Mouse (Mus musculus) stomach, postnatal 0 days (tissue): ENCODE results near the gene Olfr47. TPM values are rescaled to one million over a fixed set of nuclear protein-coding genes. Genes with fewer than 3 reads are reported as not detected.
"Not testable (repeated sequence)": the region's sequence is repeated elsewhere in the genome, so short reads cannot be mapped to it uniquely, and the experiment has no call there.

ENCODE experiments used
- ATAC-seq: fragments of 200-750 bp; cut with Nextera tagmentation; 2 replicates; pipeline ENCODE4 v1.8.0; 2017; ENCODE audit not compliant: low FRiP score, low TSS enrichment
- DNase-seq: peaks from one replicate; pipeline ENCODE4 v3.0.0-alpha.2; 2016; ENCODE audit warnings: low spot score
- H3K27ac ChIP-seq: fragments of 300-500 bp; sonication (generic); replicated peaks from 2 replicates; pipeline ENCODE4 v1.5.1; 2014; ENCODE audit warnings: mild to moderate bottlenecking, control low read depth
- H3K27me3 ChIP-seq: fragments of 300-500 bp; sonication (generic); 2 replicates; pipeline ENCODE4 v1.6.1; 2014; ENCODE audit warnings: low read length; ENCODE audit not compliant: control insufficient read depth, insufficient read depth
- H3K36me3 ChIP-seq: fragments of 300-500 bp; sonication (generic); 2 replicates; pipeline ENCODE4 v1.6.1; 2014; ENCODE audit warnings: low read length, mixed read lengths; ENCODE audit not compliant: control insufficient read depth, insufficient read depth
- H3K4me1 ChIP-seq: fragments of 300-500 bp; sonication (generic); replicated peaks from 2 replicates; pipeline ENCODE4 v1.6.1; 2014; ENCODE audit warnings: antibody characterized with exemption; ENCODE audit not compliant: control insufficient read depth, insufficient read depth
- H3K4me2 ChIP-seq: fragments of 300-500 bp; sonication (generic); replicated peaks from 2 replicates; pipeline ENCODE4 v1.6.1; 2014; ENCODE audit warnings: low read depth, mild to moderate bottlenecking, control low read depth, moderate library complexity
- H3K4me3 ChIP-seq: fragments of 300-500 bp; sonication (generic); 2 replicates; pipeline ENCODE4 v1.5.1; 2014; ENCODE audit warnings: low read depth, low read length, control low read depth
- H3K9ac ChIP-seq: fragments of 300-500 bp; sonication (generic); 2 replicates; pipeline ENCODE4 v1.6.1; 2014; ENCODE audit warnings: mild to moderate bottlenecking, low read length, control low read depth, mixed read lengths
- H3K9me3 ChIP-seq: fragments of 300-500 bp; sonication (generic); 2 replicates; pipeline ENCODE4 v1.6.1; 2016; ENCODE audit warnings: low read length; ENCODE audit not compliant: control insufficient read depth
- CTCF ChIP-seq: IDR thresholded peaks from 2 replicates; pipeline ENCODE4 v1.5.1; 2016; ENCODE audit warnings: antibody characterized with exemption, low read depth, mild to moderate bottlenecking, moderate library complexity
- EP300 ChIP-seq: optimal IDR thresholded peaks from 2 replicates; pipeline ENCODE3; 2016; ENCODE audit warnings: antibody characterized with exemption
- WGBS: fragments of 180-500 bp; shearing (Covaris S2); extraction: QIAGEN DNeasy Blood & Tissue Kit; methylation state at CpG from one replicate; pipeline ENCODE4 v1.1.7; 2014; 5-methylcytosine and 5-hydroxymethylcytosine counted together
- polyA plus RNA-seq: library from polyadenylated mRNA; unstranded; fragments of >200 nt; fragmentation: Nextera tagmentation; extraction: Ambion mirVana; gene quantifications from 2 replicates; pipeline ENCODE4 v1.2.1, GENCODE M21; 2015

The Olfr47 gene
- not detected in 2 replicates for polyA plus RNA-seq

DNA sequence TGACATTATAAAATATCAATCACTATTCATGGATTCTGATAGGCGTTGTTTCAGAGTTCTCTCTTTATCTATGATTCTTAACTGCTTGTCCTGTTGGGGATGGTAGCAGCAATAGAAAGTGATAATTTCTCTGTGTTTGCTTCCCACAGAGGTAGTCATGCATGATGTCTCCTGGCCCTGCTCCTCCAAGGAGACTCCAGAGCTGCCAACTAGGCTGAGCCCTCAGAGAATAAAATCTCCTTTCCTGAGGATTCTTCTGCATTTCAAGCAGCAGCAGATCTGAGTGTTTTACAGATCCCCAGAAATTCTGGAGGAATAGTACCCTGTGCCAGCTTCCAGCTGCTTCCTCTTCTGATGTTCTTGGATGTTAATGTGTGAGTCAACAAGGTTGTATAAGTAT lies at the start of gene Olfr47:
Olfr47 (plus strand) TSS at position 275 of the 400 bp plus-strand sequence.
- not testable (repeated sequence) for H3K4me2 ChIP-seq, H3K4me3 ChIP-seq, DNase-seq, H3K27me3 ChIP-seq, H3K27ac ChIP-seq, ATAC-seq, H3K9ac ChIP-seq, H3K36me3 ChIP-seq, H3K4me1 ChIP-seq, H3K9me3 ChIP-seq
- WGBS, result 78% methylated on average over 1 of the region's 1 CpGs

GRCm38 (mm10) chr6:43190986-43191385 lies 40.3 kb upstream of the Olfr47 start:
- H3K27ac ChIP-seq, result no peak overlapping the region
- H3K9ac ChIP-seq, result no peak overlapping the region
- no peaks in the 10 kb centered on the region for H3K36me3 ChIP-seq
- no peak overlapping the region for H3K4me3 ChIP-seq
- H3K27me3 ChIP-seq, result no peaks in the 10 kb centered on the region
- WGBS, result 46% methylated on average over 3 of the region's 3 CpGs
- no peak overlapping the region for H3K4me2 ChIP-seq
- no peak for DNase-seq
- TF ChIP-seq EP300 (no peak), CTCF (no peak)
- ATAC-seq, result no peak
- no peaks in the 10 kb centered on the region for H3K4me1 ChIP-seq
- no peaks in the 10 kb centered on the region for H3K9me3 ChIP-seq

DNA sequence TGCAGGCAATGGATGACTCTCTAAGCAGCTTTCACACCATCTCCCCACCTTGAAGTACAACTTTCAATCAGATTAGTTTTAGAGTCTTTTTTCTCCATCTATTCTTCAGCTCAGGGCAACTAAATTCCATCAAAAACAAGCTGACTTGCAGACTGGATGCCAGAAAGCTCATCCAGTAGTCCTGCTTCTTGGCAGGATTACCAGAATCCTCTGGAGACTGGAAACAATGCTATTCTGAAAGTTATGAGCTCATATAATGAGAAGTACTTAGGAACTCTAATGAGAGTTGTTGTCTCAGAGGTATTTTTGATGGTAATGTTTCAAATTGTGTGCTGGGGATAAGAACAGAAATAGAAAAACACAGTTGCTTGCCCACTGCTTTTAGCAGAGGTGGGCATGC lies 34.5 kb upstream of the Olfr47 start, which contains the start of gene Olfr435:
Olfr435 (plus strand) TSS at position 366 of the 400 bp plus-strand sequence.
- no peak for ATAC-seq
- no peak for DNase-seq
- no peak within 1 kb of the TSS for H3K9ac ChIP-seq
- H3K4me3 ChIP-seq, result no peak within 1 kb of the TSS
- no peaks in the 10 kb centered on the region for H3K27me3 ChIP-seq
- H3K4me1 ChIP-seq, result no peaks in the 10 kb centered on the region
- H3K27ac ChIP-seq, result no peak within 1 kb of the TSS
- no peak within 1 kb of the TSS for H3K4me2 ChIP-seq
- no peaks in the 10 kb centered on the region for H3K36me3 ChIP-seq
- H3K9me3 ChIP-seq, result no peaks in the 10 kb centered on the region
- no peak for TF ChIP-seq CTCF
- no peak for TF ChIP-seq EP300

DNA sequence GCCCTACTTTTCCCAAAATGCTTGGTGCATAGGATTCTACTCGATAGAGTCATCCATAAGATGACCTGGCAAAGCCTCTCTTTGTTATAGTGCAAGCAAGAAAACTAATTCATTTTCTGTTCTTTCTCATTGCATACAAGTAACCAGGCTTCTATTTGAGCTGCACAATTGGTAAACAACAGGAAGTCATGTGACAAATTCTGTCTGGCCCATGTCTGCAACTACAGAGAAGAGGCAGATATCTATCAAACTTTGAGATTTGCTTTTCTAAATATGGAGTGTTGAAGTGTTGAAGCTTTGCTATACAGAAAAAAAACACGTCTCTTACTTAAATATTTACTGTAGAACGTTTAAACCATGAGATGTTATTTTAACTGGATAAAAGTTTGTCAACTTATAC lies 33.2 kb upstream of the Olfr47 start:
- DNase-seq (no peak), ATAC-seq (no peak)
- H3K36me3 ChIP-seq, result no peaks in the 10 kb centered on the region
- TF ChIP-seq EP300 (no peak), CTCF (no peak)
- H3K27ac ChIP-seq, result no peak overlapping the region
- 39% methylated on average over 3 of the region's 3 CpGs for WGBS
- H3K4me3 ChIP-seq, result no peak overlapping the region
- H3K4me1 ChIP-seq, result no peaks in the 10 kb centered on the region
- no peaks in the 10 kb centered on the region for H3K9me3 ChIP-seq
- no peak overlapping the region for H3K9ac ChIP-seq
- H3K27me3 ChIP-seq, result no peaks in the 10 kb centered on the region
- H3K4me2 ChIP-seq, result no peak overlapping the region

DNA sequence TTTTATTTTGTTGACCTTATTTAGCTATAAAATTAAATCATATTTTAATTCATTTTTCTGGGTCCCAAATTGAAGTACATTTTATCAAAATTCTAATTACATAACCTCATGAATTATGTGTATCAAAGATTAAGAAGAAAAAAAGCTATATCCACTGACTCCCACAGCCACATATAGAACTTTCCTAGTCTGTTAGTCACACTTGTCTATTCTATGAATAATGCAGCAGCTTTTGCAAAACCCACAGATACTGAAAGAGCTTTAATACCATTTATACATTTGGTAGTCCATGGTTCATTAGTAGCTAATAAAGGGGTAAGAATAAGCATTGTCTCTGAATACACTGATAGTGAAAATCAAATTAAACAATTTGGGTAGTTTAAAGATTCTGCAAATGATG lies 28.5 kb upstream of the Olfr47 start:
- TF ChIP-seq CTCF, result no peak
- no peak for TF ChIP-seq EP300
- Histone ChIP-seq H3K9ac (no peak overlapping the region), H3K27me3 (no peaks in the 10 kb centered on the region), H3K27ac (no peak overlapping the region), H3K9me3 (no peaks in the 10 kb centered on the region), H3K4me1 (no peaks in the 10 kb centered on the region), H3K4me2 (no peak overlapping the region), H3K36me3 (no peaks in the 10 kb centered on the region), H3K4me3 (no peak overlapping the region)
- DNase-seq, result no peak
- no peak for ATAC-seq

GRCm38 (mm10) chr6:43205355-43205754 lies 26.0 kb upstream of the Olfr47 start:
- no peak overlapping the region for H3K27ac ChIP-seq
- DNase-seq (no peak), ATAC-seq (no peak)
- no peaks in the 10 kb centered on the region for H3K36me3 ChIP-seq
- TF ChIP-seq EP300, result no peak
- TF ChIP-seq CTCF, result no peak
- no peak overlapping the region for H3K4me2 ChIP-seq
- no peaks in the 10 kb centered on the region for H3K9me3 ChIP-seq
- no peaks in the 10 kb centered on the region for H3K4me1 ChIP-seq
- no peak overlapping the region for H3K4me3 ChIP-seq
- WGBS, result 38% methylated on average over 2 of the region's 2 CpGs
- no peak overlapping the region for H3K9ac ChIP-seq
- H3K27me3 ChIP-seq, result no peaks in the 10 kb centered on the region

DNA sequence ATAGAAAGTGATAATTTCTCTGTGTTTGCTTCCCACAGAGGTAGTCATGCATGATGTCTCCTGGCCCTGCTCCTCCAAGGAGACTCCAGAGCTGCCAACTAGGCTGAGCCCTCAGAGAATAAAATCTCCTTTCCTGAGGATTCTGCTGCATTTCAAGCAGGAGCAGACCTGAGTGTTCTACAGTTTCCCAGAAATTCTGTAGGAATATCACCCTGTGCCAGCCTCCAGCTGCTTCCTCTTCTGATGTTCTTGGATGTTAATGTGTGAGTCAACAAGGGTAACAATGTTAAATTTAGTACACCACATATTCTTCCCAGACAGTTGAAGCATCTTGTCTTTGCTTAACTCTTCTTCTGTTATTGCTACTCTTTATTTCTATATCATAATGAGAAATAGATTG lies 18.5 kb upstream of the Olfr47 start, which contains the start of gene Olfr434:
Olfr434 (plus strand) TSS at position 149 of the 400 bp plus-strand sequence.
- H3K27me3 ChIP-seq, H3K9ac ChIP-seq, H3K27ac ChIP-seq, H3K4me3 ChIP-seq, ATAC-seq, H3K4me1 ChIP-seq, H3K9me3 ChIP-seq, H3K4me2 ChIP-seq, H3K36me3 ChIP-seq, DNase-seq: not testable (repeated sequence)
